Mouse (Mus musculus): ENCODE measurements around the gene Xylt1. TPM values are rescaled to one million over a fixed set of nuclear protein-coding genes. Genes with fewer than 3 reads are reported as not detected.

Gene Xylt1
- polyA plus RNA-seq, 1 experiment: 0.91 TPM

DNA sequence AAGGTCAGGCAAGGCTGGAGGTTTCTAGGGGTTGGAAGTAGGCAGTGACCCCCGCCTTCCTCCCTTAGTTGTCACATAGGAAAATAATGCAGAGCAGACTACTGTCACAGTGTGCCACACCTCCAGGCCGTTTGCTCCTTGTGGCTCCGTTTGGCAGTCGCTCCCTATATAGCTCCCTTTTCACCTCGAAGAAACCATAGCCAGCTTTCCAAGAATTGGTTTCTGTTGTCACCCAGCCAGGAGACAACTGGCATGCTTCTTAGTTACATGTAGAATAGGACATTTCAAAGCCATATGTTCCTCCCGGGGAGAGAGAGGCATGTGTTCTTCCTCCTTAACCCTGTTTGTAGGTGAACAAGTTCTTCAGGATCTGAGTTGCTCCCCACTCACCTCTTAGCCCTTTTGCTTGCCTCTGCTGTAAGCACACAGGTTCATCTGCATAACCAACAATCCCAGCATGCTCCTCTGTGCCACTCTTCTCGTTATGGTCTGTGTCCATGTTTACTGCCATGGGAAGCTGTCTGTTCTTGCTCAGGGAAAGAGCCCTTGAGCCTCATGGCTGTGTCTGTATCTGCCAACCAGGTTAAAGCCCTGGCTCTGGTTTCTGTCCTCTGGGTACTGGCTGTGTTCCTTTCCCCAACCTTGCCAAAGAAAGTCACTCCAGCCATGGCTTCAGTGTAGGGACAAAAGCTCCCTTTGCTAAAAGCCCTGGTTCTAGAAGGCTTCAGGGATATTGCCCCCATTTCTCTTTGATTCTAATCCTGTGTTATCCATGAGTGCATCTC lies 143.8 kb downstream of the Xylt1 start:
- H3K4me3 ChIP-seq (ENCODE audit: insufficient read depth, low read depth, low read length): no peak overlapping the region
- no peak overlapping the region for H3K27ac ChIP-seq (replicated peaks; ENCODE audit: low read depth, low read length)
- peaks cover 5% of the 10 kb centered on the region; the same call in 1 of the 2 replicates for H3K4me1 ChIP-seq (ENCODE audit: control insufficient read depth, insufficient read depth, insufficient read length, low read length)

GRCm38 (mm10) chr7:117525678-117526077 lies 144.9 kb downstream of the Xylt1 start:
- peaks cover 5% of the 10 kb centered on the region; the same call in 1 of the 2 replicates for H3K4me1 ChIP-seq (ENCODE audit: control insufficient read depth, insufficient read depth, insufficient read length, low read length)
- H3K4me3 ChIP-seq (ENCODE audit: insufficient read depth, low read depth, low read length): no peak overlapping the region
- H3K27ac ChIP-seq (replicated peaks; ENCODE audit: low read depth, low read length): no peak overlapping the region

- Histone ChIP-seq H3K4me1 (ENCODE audit: control insufficient read depth, insufficient read depth, insufficient read length, low read length) (peaks cover 5% of the 10 kb centered on the region; the same call in 1 of the 2 replicates), H3K4me3 (ENCODE audit: insufficient read depth, low read depth, low read length) (no peak overlapping the region), H3K27ac (replicated peaks; ENCODE audit: low read depth, low read length) (no peak overlapping the region)
Observed at GRCm38 (mm10) chr7:117526570-117526969, 145.8 kb downstream of the Xylt1 start.

GRCm38 (mm10) chr7:117529787-117530655 lies 149.2 kb downstream of the Xylt1 start:
- Histone ChIP-seq H3K4me3 (ENCODE audit: insufficient read depth, low read depth, low read length) (no peak overlapping the region), H3K4me1 (ENCODE audit: control insufficient read depth, insufficient read depth, insufficient read length, low read length) (no peaks in the 10 kb centered on the region; the same call in 1 of the 2 replicates), H3K27ac (replicated peaks; ENCODE audit: low read depth, low read length) (no peak overlapping the region)

GRCm38 (mm10) chr7:117532651-117533050 lies 151.9 kb downstream of the Xylt1 start:
- Histone ChIP-seq H3K27ac (replicated peaks; ENCODE audit: low read depth, low read length) (no peak overlapping the region), H3K4me3 (ENCODE audit: insufficient read depth, low read depth, low read length) (no peak overlapping the region), H3K4me1 (ENCODE audit: control insufficient read depth, insufficient read depth, insufficient read length, low read length) (no peaks in the 10 kb centered on the region)

- H3K27ac ChIP-seq (replicated peaks; ENCODE audit: low read depth, low read length): no peak overlapping the region
- H3K4me3 ChIP-seq (ENCODE audit: insufficient read depth, low read depth, low read length): no peak overlapping the region
- no peaks in the 10 kb centered on the region for H3K4me1 ChIP-seq (ENCODE audit: control insufficient read depth, insufficient read depth, insufficient read length, low read length)
Observed at GRCm38 (mm10) chr7:117533164-117533563, 152.4 kb downstream of the Xylt1 start.

- H3K4me3 ChIP-seq (ENCODE audit: insufficient read depth, low read depth, low read length): no peak overlapping the region
- H3K27ac ChIP-seq (replicated peaks; ENCODE audit: low read depth, low read length): no peak overlapping the region
- H3K4me1 ChIP-seq (ENCODE audit: control insufficient read depth, insufficient read depth, insufficient read length, low read length): no peaks in the 10 kb centered on the region
Observed at GRCm38 (mm10) chr7:117539931-117540330, 159.2 kb downstream of the Xylt1 start.

- H3K27ac ChIP-seq (replicated peaks; ENCODE audit: low read depth, low read length): no peak overlapping the region
- H3K4me1 ChIP-seq (ENCODE audit: control insufficient read depth, insufficient read depth, insufficient read length, low read length): no peaks in the 10 kb centered on the region
- no peak overlapping the region for H3K4me3 ChIP-seq (ENCODE audit: insufficient read depth, low read depth, low read length)
Observed at GRCm38 (mm10) chr7:117540413-117540812, 159.6 kb downstream of the Xylt1 start.

DNA sequence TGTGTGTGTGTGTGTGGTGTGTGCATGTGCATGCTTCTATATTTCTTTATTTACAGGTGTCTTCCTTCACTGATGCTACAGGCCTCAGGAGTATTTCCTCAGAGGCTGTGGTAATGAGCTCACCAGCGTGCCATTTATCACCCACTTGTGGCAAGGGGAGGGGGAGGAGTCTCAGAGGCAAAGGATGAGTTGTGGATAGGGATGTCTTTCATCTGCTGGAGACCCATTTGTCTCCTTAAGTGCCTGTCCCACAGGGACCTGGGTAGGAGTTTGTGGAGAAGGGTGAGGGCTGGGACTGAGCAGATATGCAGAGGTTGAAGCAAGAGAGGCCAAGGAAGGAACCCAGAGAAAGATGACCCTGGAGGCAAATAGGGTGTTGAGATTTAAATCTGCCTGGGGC lies 160.3 kb downstream of the Xylt1 start:
- H3K27ac ChIP-seq (replicated peaks; ENCODE audit: low read depth, low read length): no peak overlapping the region
- H3K4me1 ChIP-seq (ENCODE audit: control insufficient read depth, insufficient read depth, insufficient read length, low read length): no peaks in the 10 kb centered on the region
- H3K4me3 ChIP-seq (ENCODE audit: insufficient read depth, low read depth, low read length): no peak overlapping the region

DNA sequence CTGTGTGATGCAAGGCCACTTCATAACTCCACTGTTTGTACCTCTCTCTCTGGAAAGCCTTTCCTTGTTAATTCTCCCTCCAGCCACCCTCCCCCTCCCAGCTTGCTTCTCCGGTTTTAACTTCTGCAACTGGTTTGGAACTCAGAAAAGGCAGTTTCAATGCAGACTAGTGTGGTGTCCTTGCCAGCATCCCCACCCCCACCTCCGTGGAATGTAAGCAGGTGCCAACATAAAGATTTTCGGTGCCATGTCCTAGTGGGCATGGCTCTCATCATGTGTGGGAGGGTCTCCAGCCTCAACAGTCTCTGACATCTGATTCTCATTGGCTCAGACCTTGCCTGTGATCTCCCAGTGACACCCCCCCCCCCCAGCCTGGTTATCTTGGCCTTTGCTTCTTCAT lies 160.9 kb downstream of the Xylt1 start:
- Histone ChIP-seq H3K4me3 (ENCODE audit: insufficient read depth, low read depth, low read length) (no peak overlapping the region), H3K4me1 (ENCODE audit: control insufficient read depth, insufficient read depth, insufficient read length, low read length) (no peaks in the 10 kb centered on the region), H3K27ac (replicated peaks; ENCODE audit: low read depth, low read length) (no peak overlapping the region)

- H3K27ac ChIP-seq (replicated peaks; ENCODE audit: low read depth, low read length): no peak overlapping the region
Observed at GRCm38 (mm10) chr7:117543041-117543440, 162.3 kb downstream of the Xylt1 start.

DNA sequence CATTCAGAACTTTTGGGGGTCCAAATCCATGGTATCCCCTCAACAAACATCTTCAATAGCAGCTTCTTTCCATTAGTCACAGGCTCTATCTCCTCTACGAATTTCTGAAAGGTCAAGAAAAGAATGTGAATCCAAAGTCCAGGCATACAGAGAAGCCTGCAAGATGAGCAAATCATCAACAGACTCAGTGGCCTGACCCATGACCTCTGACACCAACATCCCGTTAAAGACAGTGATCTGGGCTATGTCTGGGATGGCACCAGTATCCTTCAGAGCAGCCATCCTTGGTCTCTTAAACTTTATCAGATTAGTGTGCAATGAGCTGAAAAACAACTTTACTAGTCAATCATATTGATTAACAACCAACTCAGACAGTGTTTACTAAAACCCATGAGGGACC lies 163.3 kb downstream of the Xylt1 start:
- no peak overlapping the region for H3K27ac ChIP-seq (replicated peaks; ENCODE audit: low read depth, low read length)
- no peak overlapping the region for H3K4me3 ChIP-seq (ENCODE audit: insufficient read depth, low read depth, low read length)
- H3K4me1 ChIP-seq (ENCODE audit: control insufficient read depth, insufficient read depth, insufficient read length, low read length): no peaks in the 10 kb centered on the region

More at GRCm38 (mm10) chr7:117543041-117543440, 162.3 kb downstream of the Xylt1 start:
- H3K4me1 ChIP-seq (ENCODE audit: control insufficient read depth, insufficient read depth, insufficient read length, low read length): no peaks in the 10 kb centered on the region
- H3K4me3 ChIP-seq (ENCODE audit: insufficient read depth, low read depth, low read length): no peak overlapping the region

GRCm38 (mm10) chr7:117548301-117548700 lies 167.5 kb downstream of the Xylt1 start:
- Histone ChIP-seq H3K27ac (replicated peaks; ENCODE audit: low read depth, low read length) (no peak overlapping the region), H3K4me3 (ENCODE audit: insufficient read depth, low read depth, low read length) (no peak overlapping the region), H3K4me1 (ENCODE audit: control insufficient read depth, insufficient read depth, insufficient read length, low read length) (no peaks in the 10 kb centered on the region)

- Histone ChIP-seq H3K27ac (replicated peaks; ENCODE audit: low read depth, low read length) (no peak overlapping the region), H3K4me1 (ENCODE audit: control insufficient read depth, insufficient read depth, insufficient read length, low read length) (no peaks in the 10 kb centered on the region), H3K4me3 (ENCODE audit: insufficient read depth, low read depth, low read length) (no peak overlapping the region)
Observed at GRCm38 (mm10) chr7:117550916-117551549, 170.3 kb downstream of the Xylt1 start.

DNA sequence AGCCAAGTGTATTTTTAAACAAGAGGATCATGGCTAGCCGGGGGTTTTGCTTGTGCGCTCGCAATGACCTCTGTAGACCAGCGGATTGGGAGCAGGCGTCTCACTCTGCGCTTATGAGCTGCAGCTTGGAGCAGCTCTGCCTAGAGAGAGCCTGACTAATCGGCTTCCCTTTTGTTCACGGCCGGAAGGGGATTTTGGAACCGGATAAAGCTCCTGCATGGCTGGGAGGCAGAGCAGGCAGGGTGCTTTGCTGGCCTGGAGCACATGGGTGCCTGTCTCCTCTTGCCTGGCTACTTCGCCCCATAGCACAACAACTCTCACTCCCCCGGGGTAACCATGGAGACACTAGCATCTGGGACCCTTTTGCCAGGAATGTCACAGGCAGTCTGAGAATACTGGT lies 172.4 kb downstream of the Xylt1 start:
- H3K4me3 ChIP-seq (ENCODE audit: insufficient read depth, low read depth, low read length): no peak overlapping the region
- no peak overlapping the region for H3K27ac ChIP-seq (replicated peaks; ENCODE audit: low read depth, low read length)

More for the DNA sequence above, 172.4 kb downstream of the Xylt1 start:
- H3K4me1 ChIP-seq (ENCODE audit: control insufficient read depth, insufficient read depth, insufficient read length, low read length): peaks cover 5% of the 10 kb centered on the region; the same call in 1 of the 2 replicates

All from brown adipose tissue, adult 24 weeks (tissue).